Comparison of ENCODE assay signal across 25 mouse cellular contexts in genomic region chr5:119743733-119744132, GRCm38 (mm10).
DNase-seq lines count a peak whose midpoint lies in the region; ATAC-seq and TF ChIP-seq lines count a peak whose summit lies in the region.
"Had no signal": no experiment of that assay in that cellular context is flagged by ENCODE, and none has a peak within 500 bp of the region (broad histone marks: within the 10 kb centered on the region; RNA-seq: fewer than 3 reads in every experiment).

No protein-coding gene starts in this region.

- no peak for TF ChIP-seq CTCF in liver, postnatal 0 days (IDR thresholded peaks at IDR 0.05; ENCODE audit: low read depth)

- no peak for TF ChIP-seq EP300 in liver, postnatal 0 days (IDR thresholded peaks at IDR 0.05; ENCODE audit: low read depth)

- no peak overlapping the region; the same call in 1 of the 2 replicates for H3K9ac ChIP-seq in lung, embryonic 16.5 days (ENCODE audit: low read length)
- H3K9ac ChIP-seq in liver, postnatal 0 days (replicated peaks) = no peak overlapping the region
- H3K9ac ChIP-seq: hindbrain, embryonic 12.5 days; kidney, embryonic 15.5 days; liver, embryonic 12.5 days; midbrain, embryonic 13.5 days had no signal

- H3K9me3 ChIP-seq in lung, embryonic 16.5 days (ENCODE audit: control insufficient read depth, low read length) = no peaks in the 10 kb centered on the region
- H3K9me3 ChIP-seq in limb, embryonic 10.5 days (replicated peaks) = no peaks in the 10 kb centered on the region
- peaks cover 5% of the 10 kb centered on the region; the same call in 1 of the 2 replicates for H3K9me3 ChIP-seq in liver, postnatal 0 days (ENCODE audit: low read length)
- H3K9me3 ChIP-seq: neural tube, embryonic 13.5 days had no signal

- H3K4me3 ChIP-seq in lung, embryonic 16.5 days (ENCODE audit: low read length) = no peak overlapping the region
- H3K4me3 ChIP-seq in limb, embryonic 10.5 days = no peak overlapping the region
- no peak overlapping the region for H3K4me3 ChIP-seq in liver, postnatal 0 days (ENCODE audit: low read depth, low read length)
- H3K4me3 ChIP-seq: erythroblast, embryonic 14.5 days; hindbrain, embryonic 12.5 days; kidney, embryonic 15.5 days; layer of hippocampus, adult 2 months; liver, embryonic 12.5 days; midbrain, embryonic 13.5 days; neural tube, embryonic 13.5 days had no signal

- WGBS in lung, embryonic 16.5 days = 40% methylated on average over 10 of the region's 10 CpGs
- WGBS in limb, embryonic 10.5 days = 78% methylated on average over 10 of the region's 10 CpGs
- WGBS in liver, postnatal 0 days (ENCODE audit: insufficient replicate concordance) = 69% methylated on average over 10 of the region's 10 CpGs

- DNase-seq in ES-CJ7 (ENCODE audit: low read depth, low spot score) (peak; percentile 68), ZHBTc4 (ENCODE audit: low read depth, low spot score) (peak; percentile 81)
- DNase-seq in lung, postnatal 36 days = peak; percentile 66
- DNase-seq in limb, embryonic 10.5 days (ENCODE audit: low spot score) = no peak
- DNase-seq in liver, postnatal 0 days = no peak
- DNase-seq in urinary bladder, postnatal 14 days (ENCODE audit: low spot score) = no peak
- DNase-seq: adrenal gland, postnatal 14 days; cerebellum, adult 11 months; cerebellum, postnatal 14 days; gastrocnemius, postnatal 14 days; heart, postnatal 36 days; kidney, adult 11 months; kidney, postnatal 25 days; right cerebral cortex, postnatal 4 days; thymus, adult 2 months; thymus, postnatal 36 days had no signal

- H3K4me1 ChIP-seq in lung, embryonic 16.5 days (replicated peaks; ENCODE audit: control insufficient read depth, insufficient read depth, low read length) = 0 out of 2 replicates have a peak, but pooled peaks cover 12% of the 10 kb centered on the region
- H3K4me1 ChIP-seq in limb, embryonic 10.5 days = peaks cover 20% of the 10 kb centered on the region
- H3K4me1 ChIP-seq in liver, postnatal 0 days (ENCODE audit: insufficient read depth) = no peaks in the 10 kb centered on the region
- H3K4me1 ChIP-seq: liver, embryonic 12.5 days had no signal

- H3K27me3 ChIP-seq in lung, embryonic 16.5 days (ENCODE audit: control insufficient read depth, insufficient read depth, low read depth, low read length) = peaks cover 4% of the 10 kb centered on the region; the same call in 1 of the 2 replicates
- peaks cover 35% of the 10 kb centered on the region for H3K27me3 ChIP-seq in limb, embryonic 10.5 days (ENCODE audit: low read depth, poor library complexity, severe bottlenecking)
- H3K27me3 ChIP-seq in liver, postnatal 0 days (ENCODE audit: insufficient read depth, low read length) = peaks cover 20% of the 10 kb centered on the region

- peak overlapping the region; percentile 42 for H3K4me2 ChIP-seq in lung, embryonic 16.5 days (ENCODE audit: low read depth, low read length)
- H3K4me2 ChIP-seq in liver, postnatal 0 days (ENCODE audit: low read depth, low read length) = no peak overlapping the region
- H3K4me2 ChIP-seq: hindbrain, embryonic 12.5 days; kidney, embryonic 15.5 days; liver, embryonic 12.5 days; midbrain, embryonic 13.5 days; neural tube, embryonic 13.5 days had no signal

- no peaks in the 10 kb centered on the region for H3K36me3 ChIP-seq in lung, embryonic 16.5 days (ENCODE audit: control insufficient read depth, insufficient read depth, low read length)
- no peaks in the 10 kb centered on the region for H3K36me3 ChIP-seq in limb, embryonic 10.5 days
- no peaks in the 10 kb centered on the region for H3K36me3 ChIP-seq in liver, postnatal 0 days (replicated peaks; ENCODE audit: insufficient read depth, low read length)
- H3K36me3 ChIP-seq: hindbrain, embryonic 12.5 days; kidney, embryonic 15.5 days; liver, embryonic 12.5 days; midbrain, embryonic 13.5 days; neural tube, embryonic 13.5 days had no signal

- peak overlapping the region; percentile 76 for H3K27ac ChIP-seq in lung, embryonic 16.5 days (ENCODE audit: low read length)
- no peak overlapping the region for H3K27ac ChIP-seq in limb, embryonic 10.5 days
- H3K27ac ChIP-seq in liver, postnatal 0 days (ENCODE audit: low read depth) = no peak overlapping the region
- H3K27ac ChIP-seq: hindbrain, embryonic 12.5 days; kidney, embryonic 15.5 days; layer of hippocampus, adult 2 months; liver, embryonic 12.5 days; macrophage; midbrain, embryonic 13.5 days; neural tube, embryonic 13.5 days had no signal

- peak; percentile 80 for ATAC-seq in lung, embryonic 16.5 days (ENCODE audit: low read depth)
- no peak for ATAC-seq in liver, postnatal 0 days
- ATAC-seq: liver, embryonic 12.5 days; midbrain, embryonic 13.5 days had no signal

Comparison
In these comparisons a context has a peak if more than half of its experiments do, and no peak if none do; other contexts are left out.
1. DNase-seq: peak in ES-CJ7 (single experiment), ZHBTc4 (single experiment) and lung, postnatal 36 days (single experiment); none in limb, embryonic 10.5 days (single experiment), liver, postnatal 0 days (single experiment) and urinary bladder, postnatal 14 days (single experiment).